Mouse (Mus musculus): ENCODE measurements around the gene Ephx3.
A peak's percentile ranks its signal among the peaks of the same experiment; 100 is the strongest.

- TF ChIP-seq POLR2A (IDR thresholded peaks at IDR 0.05; ENCODE audit: extremely low read depth, insufficient read depth, low read length), result no peak
- peak; percentile 77 for TF ChIP-seq CTCF (IDR thresholded peaks at IDR 0.05; ENCODE audit: extremely low read depth, insufficient read depth, low read length)
Observed at GRCm38 (mm10) chr17:32209752-32210151, 20.4 kb upstream of the Ephx3 start.

Measured in cortical plate, adult 2 months (tissue).